Mouse (Mus musculus): ENCODE data around the gene Fat2.

Fat2 gene

GRCm38 (mm10) chr11:55336101-55336891 lies at the start of gene Fat2:
Fat2 (minus strand) TSS chr11:55336564.
- no peak for DNase-seq

GRCm38 (mm10) chr11:55383463-55384045 lies 47.2 kb upstream of the Fat2 start:
- no peak for DNase-seq

- no peak for DNase-seq
Observed at GRCm38 (mm10) chr11:55380908-55381307, 44.5 kb upstream of the Fat2 start.

GRCm38 (mm10) chr11:55378371-55378770 lies 42.0 kb upstream of the Fat2 start:
- peak; percentile 56 to 74 for DNase-seq

GRCm38 (mm10) chr11:55373838-55374237 lies 37.5 kb upstream of the Fat2 start:
- no peak for DNase-seq

- no peak for DNase-seq
Observed at GRCm38 (mm10) chr11:55373373-55373772, 37.0 kb upstream of the Fat2 start.

GRCm38 (mm10) chr11:55372001-55372400 lies 35.6 kb upstream of the Fat2 start:
- DNase-seq = no peak

GRCm38 (mm10) chr11:55369093-55369471 lies 32.7 kb upstream of the Fat2 start:
- peak in 1 of 2 experiments; percentile 64 for DNase-seq

GRCm38 (mm10) chr11:55368388-55369092 lies 32.2 kb upstream of the Fat2 start:
- DNase-seq = peak; percentile 23 to 61

- peak; percentile 41 to 77 for DNase-seq
Observed at GRCm38 (mm10) chr11:55367783-55368182, 31.4 kb upstream of the Fat2 start.

- DNase-seq = no peak
Observed at GRCm38 (mm10) chr11:55365840-55366239, 29.5 kb upstream of the Fat2 start.

GRCm38 (mm10) chr11:55365242-55365641 lies 28.9 kb upstream of the Fat2 start:
- DNase-seq = no peak

GRCm38 (mm10) chr11:55364662-55365061 lies 28.3 kb upstream of the Fat2 start:
- DNase-seq = peak in 1 of 2 experiments; percentile 27

GRCm38 (mm10) chr11:55358094-55358783 lies 21.9 kb upstream of the Fat2 start:
- no peak for DNase-seq

GRCm38 (mm10) chr11:55356846-55357245 lies 20.5 kb upstream of the Fat2 start:
- DNase-seq = no peak

- DNase-seq = no peak
Observed at GRCm38 (mm10) chr11:55341961-55342371, 5.6 kb upstream of the Fat2 start.

GRCm38 (mm10) chr11:55340789-55341188 lies 4.4 kb upstream of the Fat2 start:
- no peak for DNase-seq

GRCm38 (mm10) chr11:55337032-55337769 lies 837 bp upstream of the Fat2 start:
- no peak for DNase-seq

- no peak for DNase-seq
Observed at GRCm38 (mm10) chr11:55335314-55336076, 869 bp downstream of the Fat2 start.

- no peak for DNase-seq
Observed at GRCm38 (mm10) chr11:55334545-55334944, 1.8 kb downstream of the Fat2 start.

GRCm38 (mm10) chr11:55334063-55334462 lies 2.3 kb downstream of the Fat2 start:
- DNase-seq = no peak
